Mouse (Mus musculus): Measurements from ENCODE around the gene Erich4.

DNA sequence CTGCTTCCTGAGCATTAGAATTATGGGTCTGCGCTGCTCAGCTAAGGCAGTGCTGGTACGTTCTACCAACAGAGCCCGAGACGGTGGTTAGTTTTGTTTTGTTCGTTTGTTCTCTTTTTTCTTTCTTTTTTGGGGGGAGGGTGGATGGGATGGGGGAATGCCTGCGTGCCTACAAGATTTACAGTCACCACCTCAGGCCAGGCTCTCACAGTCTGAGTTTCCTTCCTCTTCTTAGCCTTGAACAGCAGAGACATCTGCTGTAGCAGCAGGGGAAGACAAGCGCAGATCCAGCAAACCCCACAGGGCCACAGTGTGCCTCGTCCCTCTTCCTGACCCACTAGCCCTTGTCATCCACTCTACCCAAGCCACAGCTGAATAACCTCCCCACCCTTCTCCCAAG is 35.6 kb upstream of the Erich4 start:
- no peak for TF ChIP-seq GATA1 (IDR thresholded peaks at IDR 0.05; ENCODE audit: low read length)
- no peak for TF ChIP-seq TAL1 (IDR thresholded peaks at IDR 0.05; ENCODE audit: low read length)
